Mouse (Mus musculus) embryonic facial prominence, embryonic 12.5 days (tissue): ENCODE measurements at regions not wholly inside any gene's neighbourhood (a gene's known extent, or its start where the extent isn't known, plus 50 kb on each side); places are given as distances from the start of the nearest gene placed in this dataset.
A peak's percentile ranks its signal among the peaks of the same experiment; 100 is the strongest.

Source experiments
- ATAC-seq: fragments of 200-750 bp; cut with Nextera tagmentation; 2 replicates; pipeline ENCODE4 v1.8.0; 2017; ENCODE audit not compliant: insufficient number of reproducible peaks, insufficient read depth, low FRiP score, low TSS enrichment
- H3K27ac ChIP-seq: fragments of 300-500 bp; sonication (generic); 2 replicates; pipeline ENCODE4 v1.5.1; 2016; ENCODE audit warnings: mild to moderate bottlenecking
- H3K27me3 ChIP-seq: fragments of 300-500 bp; sonication (generic); 2 replicates; pipeline ENCODE4 v1.6.1; 2016; ENCODE audit warnings: mild to moderate bottlenecking, moderate library complexity
- H3K36me3 ChIP-seq: fragments of 300-500 bp; sonication (generic); 2 replicates; pipeline ENCODE4 v1.6.1; 2016; ENCODE audit warnings: mild to moderate bottlenecking
- H3K4me1 ChIP-seq: fragments of 300-500 bp; sonication (generic); 2 replicates; pipeline ENCODE4 v1.6.1; 2016
- H3K4me2 ChIP-seq: fragments of 300-500 bp; sonication (generic); replicated peaks from 2 replicates; pipeline ENCODE4 v1.6.1; 2016; ENCODE audit warnings: mild to moderate bottlenecking, moderate library complexity
- H3K4me3 ChIP-seq: fragments of 300-500 bp; sonication (generic); 2 replicates; pipeline ENCODE4 v1.5.1; 2016; ENCODE audit warnings: mild to moderate bottlenecking
- H3K9ac ChIP-seq: fragments of 300-500 bp; sonication (generic); 2 replicates; pipeline ENCODE4 v1.6.1; 2016; ENCODE audit warnings: mild to moderate bottlenecking, moderate library complexity
- H3K9me3 ChIP-seq: fragments of 300-500 bp; sonication (generic); 2 replicates; pipeline ENCODE4 v1.6.1; 2016; ENCODE audit warnings: mild to moderate bottlenecking, moderate library complexity
- WGBS: fragments of 180-500 bp; shearing (Covaris S2); methylation state at CpG from one replicate; pipeline ENCODE4 v1.1.7; 2016; 5-methylcytosine and 5-hydroxymethylcytosine counted together

DNA sequence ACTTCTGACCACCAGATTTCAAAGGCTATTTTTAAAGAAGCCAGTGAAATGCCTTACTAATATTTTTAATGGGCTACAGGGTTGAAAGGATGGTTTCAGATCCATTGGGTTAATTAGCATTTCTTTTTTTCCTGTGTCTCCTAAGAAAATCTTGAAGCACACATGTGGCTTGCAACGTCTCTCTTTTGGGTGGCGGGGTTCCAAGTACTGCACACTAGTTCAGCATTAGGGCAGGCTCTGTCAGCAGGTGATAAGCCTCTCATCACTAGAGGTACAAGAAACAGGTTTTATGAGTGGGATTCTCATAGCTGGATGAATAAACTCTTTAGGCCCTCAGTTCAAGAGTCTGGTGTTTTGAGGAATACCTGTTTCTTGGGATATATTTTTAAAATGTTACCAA is 103.2 kb upstream of the Jun start:
- ATAC-seq: no peak
- Histone ChIP-seq H3K4me3 (no peak overlapping the region), H3K9me3 (no peaks in the 10 kb centered on the region), H3K4me2 (no peak overlapping the region), H3K9ac (no peak overlapping the region), H3K27me3 (no peaks in the 10 kb centered on the region), H3K36me3 (no peaks in the 10 kb centered on the region), H3K27ac (no peak overlapping the region), H3K4me1 (peaks cover 24% of the 10 kb centered on the region)
- WGBS: 80% methylated on average over 2 of the region's 2 CpGs

DNA sequence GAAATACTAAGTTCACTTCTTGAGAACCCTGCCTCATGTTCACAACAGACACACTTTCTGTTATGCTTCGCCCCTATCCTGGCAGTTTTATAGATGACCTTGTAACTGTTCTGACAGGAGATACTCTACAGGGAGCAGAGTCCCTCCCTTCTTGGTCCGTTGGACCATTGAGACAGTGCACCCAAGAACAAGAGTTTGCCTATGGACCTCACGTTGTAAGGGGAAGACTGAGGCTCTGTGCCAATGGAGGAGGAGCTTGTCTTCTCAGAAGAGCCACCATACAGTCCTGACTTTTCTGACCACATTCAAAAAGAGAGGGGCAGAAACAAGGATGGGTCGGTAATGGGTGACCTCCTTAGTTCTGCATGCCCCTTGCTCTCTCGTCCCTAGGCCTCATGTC is 103.8 kb upstream of the Jun start:
- H3K4me3 ChIP-seq: no peak overlapping the region
- no peaks in the 10 kb centered on the region for H3K36me3 ChIP-seq
- no peaks in the 10 kb centered on the region for H3K27me3 ChIP-seq
- ATAC-seq: no peak
- WGBS: 89% methylated on average over 5 of the region's 5 CpGs
- H3K27ac ChIP-seq: no peak overlapping the region
- H3K9ac ChIP-seq: no peak overlapping the region
- no peak overlapping the region for H3K4me2 ChIP-seq
- H3K9me3 ChIP-seq: no peaks in the 10 kb centered on the region
- H3K4me1 ChIP-seq: peaks cover 24% of the 10 kb centered on the region

- no peak overlapping the region for H3K4me2 ChIP-seq
- H3K36me3 ChIP-seq: no peaks in the 10 kb centered on the region
- no peak overlapping the region for H3K9ac ChIP-seq
- ATAC-seq: no peak
- H3K9me3 ChIP-seq: no peaks in the 10 kb centered on the region
- H3K4me1 ChIP-seq: peaks cover 24% of the 10 kb centered on the region
- H3K27me3 ChIP-seq: no peaks in the 10 kb centered on the region
- no peak overlapping the region for H3K27ac ChIP-seq
- no peak overlapping the region for H3K4me3 ChIP-seq
- WGBS: 51% methylated on average over 5 of the region's 5 CpGs
These were observed 104.6 kb upstream of the Jun start for GRCm38 (mm10) chr4:95156451-95157271.

DNA sequence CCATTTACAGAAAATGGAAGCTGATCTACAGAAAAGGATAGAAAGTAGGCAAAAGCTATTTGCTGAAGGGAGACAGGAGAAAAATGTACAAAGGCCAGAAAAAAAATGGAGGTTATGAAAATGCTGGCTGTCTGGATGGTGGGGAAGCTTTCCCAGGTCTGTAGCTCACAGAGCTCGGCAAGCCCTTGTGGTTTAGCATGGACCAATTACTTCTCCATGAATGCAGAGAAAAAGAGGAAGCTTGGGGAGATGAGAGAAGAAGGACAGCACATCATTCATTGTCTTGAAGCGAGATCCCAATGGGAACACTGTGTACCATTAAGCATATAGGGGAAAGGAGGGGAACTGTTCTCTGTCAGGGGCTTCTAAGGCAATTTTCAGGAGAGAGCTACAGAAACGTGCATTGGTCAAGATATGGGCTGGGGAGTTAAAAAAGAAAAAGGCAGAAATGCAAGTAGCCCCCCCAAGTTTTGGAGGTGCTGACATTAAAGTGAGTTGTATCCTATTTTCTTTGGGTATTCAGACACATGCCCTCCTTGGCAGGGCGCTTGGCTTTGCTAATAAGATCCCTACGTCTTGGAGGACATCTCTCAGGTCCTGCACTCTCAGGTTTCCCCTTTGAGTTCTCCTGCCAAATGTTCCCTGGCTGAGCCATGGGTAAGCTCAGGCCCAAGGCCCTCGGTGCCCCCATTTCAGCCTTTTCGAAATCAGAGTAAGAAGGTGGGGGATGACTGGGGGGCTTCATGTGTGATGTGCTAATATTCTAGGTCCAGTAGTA is 105.8 kb upstream of the Jun start:
- Histone ChIP-seq H3K9ac (no peak overlapping the region), H3K9me3 (no peaks in the 10 kb centered on the region), H3K4me3 (no peak overlapping the region), H3K27ac (no peak overlapping the region), H3K27me3 (no peaks in the 10 kb centered on the region), H3K4me2 (no peak overlapping the region), H3K36me3 (no peaks in the 10 kb centered on the region), H3K4me1 (peaks cover 24% of the 10 kb centered on the region)
- ATAC-seq: no peak
- 74% methylated on average over 7 of the region's 7 CpGs for WGBS

DNA sequence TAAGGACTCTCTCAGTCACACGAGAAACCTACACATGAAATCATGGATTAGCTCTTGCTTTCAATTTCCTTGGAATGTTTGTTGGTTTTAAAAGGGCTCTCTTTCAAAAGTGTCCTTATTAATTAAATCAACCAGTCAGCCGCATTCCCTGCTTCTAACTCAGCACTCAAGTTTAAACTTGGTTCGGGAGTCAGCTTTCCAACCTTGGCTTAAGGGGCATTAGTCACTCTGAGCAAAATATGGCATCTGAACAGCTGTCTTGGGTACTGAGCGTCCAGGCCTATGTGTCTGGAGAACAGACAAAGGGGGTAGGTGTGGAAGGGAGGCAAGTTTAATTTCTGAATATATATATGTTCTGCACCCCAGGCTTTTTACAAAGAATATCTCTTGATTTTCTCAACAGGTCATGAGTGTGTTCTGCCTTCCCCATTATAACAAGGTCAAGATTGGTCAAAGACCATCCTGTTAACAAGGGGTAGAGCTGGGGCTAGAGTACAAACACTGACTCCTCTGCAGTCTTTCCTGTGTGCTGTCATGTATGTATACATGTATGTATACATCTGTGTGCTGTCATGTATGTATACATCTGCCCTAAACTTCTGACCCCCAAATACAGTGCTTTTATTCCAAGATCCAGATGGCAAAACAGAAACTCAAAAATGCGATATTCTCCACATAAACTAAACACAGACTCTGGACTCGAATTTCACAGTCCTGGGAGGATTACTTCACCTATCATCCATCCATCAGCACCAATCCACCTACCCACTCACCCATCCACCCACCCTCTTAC is 106.8 kb upstream of the Jun start:
- Histone ChIP-seq H3K9ac (no peak overlapping the region), H3K27ac (peak overlapping the region; percentile 46; the same call in 1 of the 2 replicates), H3K9me3 (no peaks in the 10 kb centered on the region), H3K36me3 (no peaks in the 10 kb centered on the region), H3K27me3 (no peaks in the 10 kb centered on the region), H3K4me3 (no peak overlapping the region), H3K4me2 (no peak overlapping the region), H3K4me1 (peaks cover 18% of the 10 kb centered on the region)
- 44% methylated on average over 6 of the region's 6 CpGs for WGBS
- ATAC-seq: no peak

- H3K36me3 ChIP-seq: no peaks in the 10 kb centered on the region
- no peak overlapping the region for H3K4me3 ChIP-seq
- no peak overlapping the region for H3K4me2 ChIP-seq
- H3K27me3 ChIP-seq: no peaks in the 10 kb centered on the region
- no peak for ATAC-seq
- no peak overlapping the region for H3K27ac ChIP-seq
- H3K9ac ChIP-seq: no peak overlapping the region
- 0 out of 2 replicates have a peak, but pooled peaks cover 11% of the 10 kb centered on the region for H3K4me1 ChIP-seq
- 87% methylated on average over 4 of the region's 4 CpGs for WGBS
- H3K9me3 ChIP-seq: no peaks in the 10 kb centered on the region
These were observed 107.8 kb upstream of the Jun start for GRCm38 (mm10) chr4:95159821-95160220.

DNA sequence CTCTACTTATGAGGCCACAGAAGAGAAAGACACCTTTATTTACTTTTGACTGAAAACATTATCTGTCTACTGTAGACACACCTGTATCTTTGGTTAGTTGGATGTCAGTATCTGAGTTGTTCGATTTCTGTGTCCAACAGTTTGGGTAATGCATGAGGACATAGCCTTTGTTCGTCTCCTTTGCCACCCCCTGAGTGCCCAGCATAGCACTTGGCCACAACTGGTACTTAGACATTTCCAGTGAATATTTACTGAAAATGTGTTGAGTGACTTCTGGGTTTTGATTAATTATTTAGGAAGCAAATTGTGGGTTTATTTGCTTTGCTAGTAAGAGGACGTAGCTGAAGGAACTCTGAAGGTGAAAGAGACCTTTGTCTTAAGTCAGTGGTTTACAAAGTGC is 108.4 kb upstream of the Jun start:
- 0 out of 2 replicates have a peak, but pooled peaks cover 11% of the 10 kb centered on the region for H3K4me1 ChIP-seq
- H3K27ac ChIP-seq: peak overlapping the region; percentile 89
- no peaks in the 10 kb centered on the region for H3K27me3 ChIP-seq
- H3K4me2 ChIP-seq: peak overlapping the region; percentile 68
- H3K4me3 ChIP-seq: peak overlapping the region; percentile 45; the same call in 1 of the 2 replicates
- H3K9me3 ChIP-seq: no peaks in the 10 kb centered on the region
- ATAC-seq: no peak
- H3K9ac ChIP-seq: no peak overlapping the region
- 82% methylated on average over 3 of the region's 3 CpGs for WGBS
- H3K36me3 ChIP-seq: no peaks in the 10 kb centered on the region

- peak; percentile 91 for ATAC-seq
- WGBS: 2% methylated on average over 52 of the region's 53 CpGs
These were observed 109.1 kb upstream of the Jun start for GRCm38 (mm10) chr4:95160912-95161669.

GRCm38 (mm10) chr4:95161670-95162020 is 109.6 kb upstream of the Jun start:
- H3K36me3 ChIP-seq: no peaks in the 10 kb centered on the region
- ATAC-seq: peak; percentile 8; the same call in 1 of the 2 replicates
- peak overlapping the region; percentile 68 for H3K4me2 ChIP-seq
- peak overlapping the region; percentile 56 for H3K9ac ChIP-seq
- 20% methylated on average over 7 of the region's 7 CpGs for WGBS
- H3K27ac ChIP-seq: peak overlapping the region; percentile 89
- H3K4me3 ChIP-seq: peak overlapping the region; percentile 45
- no peaks in the 10 kb centered on the region for H3K27me3 ChIP-seq
- H3K4me1 ChIP-seq: 0 out of 2 replicates have a peak, but pooled peaks cover 11% of the 10 kb centered on the region
- no peaks in the 10 kb centered on the region for H3K9me3 ChIP-seq

More at GRCm38 (mm10) chr4:95160912-95161669, 109.1 kb upstream of the Jun start:
- Histone ChIP-seq H3K9ac (peak overlapping the region; percentile 56), H3K4me3 (peak overlapping the region; percentile 45), H3K27me3 (no peaks in the 10 kb centered on the region), H3K27ac (peak overlapping the region; percentile 89), H3K9me3 (no peaks in the 10 kb centered on the region), H3K36me3 (no peaks in the 10 kb centered on the region), H3K4me1 (0 out of 2 replicates have a peak, but pooled peaks cover 11% of the 10 kb centered on the region), H3K4me2 (peak overlapping the region; percentile 68)

GRCm38 (mm10) chr4:95162386-95163090 is 110.5 kb upstream of the Jun start:
- no peaks in the 10 kb centered on the region for H3K9me3 ChIP-seq
- no peaks in the 10 kb centered on the region for H3K27me3 ChIP-seq
- 0 out of 2 replicates have a peak, but pooled peaks cover 7% of the 10 kb centered on the region for H3K4me1 ChIP-seq
- no peak overlapping the region for H3K9ac ChIP-seq
- H3K27ac ChIP-seq: no peak overlapping the region
- WGBS: 71% methylated on average over 9 of the region's 9 CpGs
- H3K4me2 ChIP-seq: no peak overlapping the region
- H3K4me3 ChIP-seq: no peak overlapping the region
- no peak for ATAC-seq
- no peaks in the 10 kb centered on the region for H3K36me3 ChIP-seq
